Mouse (Mus musculus) A20 (cell line): ENCODE data around the gene Hus1.
A peak's percentile ranks its signal among the peaks of the same experiment; 100 is the strongest.

ENCODE experiments used
- DNase-seq: peaks from one replicate; pipeline ENCODE4 v3.0.0-alpha.2; 2011; ENCODE audit warnings: low read depth, low spot score

Hus1 gene

DNA sequence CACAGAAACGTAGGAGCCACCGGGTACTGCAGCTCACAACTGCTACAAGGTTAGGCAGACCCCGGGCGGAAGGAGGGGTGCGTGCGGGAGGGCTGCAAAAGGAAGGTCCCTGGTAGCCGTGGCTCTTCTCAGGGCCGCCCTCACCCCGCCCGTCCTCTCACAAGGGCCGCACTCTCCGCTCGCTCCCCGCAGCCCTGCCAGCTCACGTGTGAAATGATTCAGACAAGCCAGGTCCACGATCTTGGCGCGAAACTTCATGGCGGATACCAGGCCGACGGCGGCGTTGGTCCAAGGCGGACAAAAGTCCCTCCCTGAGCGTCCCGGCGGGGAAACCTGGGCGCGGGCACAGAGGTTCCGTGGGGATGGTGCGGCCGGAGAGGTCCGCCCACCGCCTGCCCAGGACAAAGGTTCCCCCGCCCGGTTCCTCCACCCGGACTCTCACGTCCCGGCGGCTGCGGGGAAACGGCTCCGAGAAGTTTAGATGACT is at the start of gene Hus1:
TSS of gene Hus1 (minus strand) at position 339 of the 487 bp plus-strand sequence.
- DNase-seq: peak; percentile 91

DNA sequence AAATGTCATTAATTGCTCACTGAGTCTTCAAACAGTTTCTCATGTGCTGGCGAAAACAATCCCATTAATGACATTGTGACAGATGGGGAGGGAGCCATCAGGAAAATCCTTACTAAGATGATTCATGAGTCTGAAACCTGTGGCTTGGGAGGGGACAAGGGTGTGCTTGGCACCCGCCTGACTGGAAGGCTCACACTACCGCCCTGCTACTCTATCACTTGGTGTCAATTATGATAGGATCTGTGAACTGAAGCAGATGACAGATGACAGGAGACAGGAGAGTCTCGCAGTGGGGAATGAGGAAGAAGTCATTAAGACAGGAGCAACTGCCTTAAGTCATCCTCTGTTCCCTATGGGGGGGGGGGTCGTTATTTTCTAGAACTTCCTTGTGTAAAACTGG is 49.5 kb upstream of the Hus1 start:
- DNase-seq: no peak

DNA sequence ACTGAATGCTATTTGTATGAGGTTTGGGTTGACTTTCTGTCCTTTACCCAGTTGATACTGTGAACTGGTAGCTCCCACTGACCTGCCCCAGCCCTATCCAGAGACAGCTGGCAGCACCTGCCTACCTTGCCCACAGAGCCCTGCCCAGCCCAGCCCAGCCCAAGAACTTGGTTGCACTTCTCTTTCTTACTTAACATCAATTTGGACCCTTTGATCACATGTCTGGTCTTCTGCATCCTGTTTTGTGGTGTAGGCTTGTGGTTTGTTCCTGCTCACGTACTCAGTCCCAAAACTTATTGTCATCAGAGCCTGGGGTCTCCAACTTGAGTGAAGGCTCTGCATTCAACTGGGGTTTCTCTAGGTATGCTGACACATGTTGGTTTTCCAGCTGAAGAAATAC is 49.0 kb upstream of the Hus1 start:
- DNase-seq: peak; percentile 72

DNA sequence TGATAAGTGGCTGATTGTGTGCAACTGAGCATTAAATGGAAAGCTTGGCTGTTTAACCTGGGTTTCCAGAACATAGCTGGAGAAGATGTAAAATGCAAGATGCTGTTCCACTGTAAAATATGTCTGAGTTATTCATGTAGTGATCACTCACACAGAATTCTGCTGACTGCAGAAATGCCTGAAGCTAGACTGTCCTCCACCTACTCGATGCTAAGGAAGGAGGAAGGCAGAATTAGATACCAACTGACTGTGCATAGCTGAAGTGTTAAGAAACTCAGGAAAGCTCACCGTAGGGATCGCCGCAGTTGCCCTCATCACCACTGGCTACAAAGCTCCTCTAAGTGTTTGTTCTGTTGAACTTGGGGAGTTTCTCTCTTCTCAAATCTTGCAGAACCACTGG is 46.7 kb upstream of the Hus1 start:
- no peak for DNase-seq

DNA sequence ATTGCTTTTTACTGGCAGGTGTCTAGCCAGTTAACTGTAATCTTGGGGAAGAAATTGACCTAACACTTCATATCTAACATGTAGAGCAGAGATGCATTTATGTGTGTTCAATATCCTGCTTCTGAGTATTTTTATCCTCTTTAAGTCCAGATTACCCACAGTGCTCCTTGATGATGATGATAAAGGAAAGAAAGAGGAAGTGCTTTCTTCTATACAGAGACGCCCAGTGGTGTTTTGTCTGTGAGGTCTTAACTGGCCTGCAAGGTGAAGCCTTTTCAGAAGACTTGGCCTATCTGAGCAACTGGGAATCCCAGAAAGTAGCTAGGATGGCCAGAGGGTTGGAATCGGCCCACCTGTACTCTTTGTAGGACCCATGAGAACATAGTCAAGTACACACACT is 45.9 kb upstream of the Hus1 start:
- DNase-seq: peak; percentile 22

DNA sequence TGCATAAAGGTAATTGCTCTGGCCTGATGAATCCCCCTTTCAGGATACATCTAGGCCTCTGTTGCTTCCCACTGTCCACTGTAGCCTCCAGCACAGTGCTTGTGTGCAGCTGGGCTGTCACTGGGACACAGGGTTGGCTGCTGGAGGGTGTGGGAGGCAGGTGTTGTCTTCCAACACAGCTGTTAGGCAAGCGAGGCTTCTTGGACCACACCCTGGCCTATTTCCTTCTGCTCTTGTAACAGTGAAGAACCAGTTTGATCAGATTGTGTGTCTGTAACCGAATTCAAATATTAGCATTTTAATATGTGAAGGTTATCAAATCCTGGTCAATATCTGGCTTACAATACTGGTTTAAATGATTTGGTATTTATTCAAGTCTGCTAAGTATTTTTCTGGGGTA is 40.9 kb upstream of the Hus1 start:
- no peak for DNase-seq

DNA sequence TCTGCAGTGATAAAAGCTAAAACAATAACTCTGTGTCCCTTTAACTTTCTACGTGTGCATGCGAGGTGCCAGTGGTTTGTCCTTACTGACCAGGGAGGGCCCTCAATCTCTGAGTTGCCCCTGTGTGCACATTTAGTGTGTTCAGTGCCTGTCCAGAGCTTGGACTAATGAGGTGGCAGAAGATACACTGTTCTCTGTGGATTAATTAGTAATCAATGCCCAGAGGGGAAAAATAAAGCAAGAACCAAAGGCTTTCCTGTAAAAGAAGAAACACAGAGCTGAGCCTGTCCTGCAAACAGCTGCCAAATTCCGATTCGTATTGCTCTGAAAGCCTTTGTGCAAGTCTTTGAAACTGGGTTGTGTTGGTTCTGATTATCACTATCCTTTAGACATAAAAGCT is 39.2 kb upstream of the Hus1 start:
- DNase-seq: no peak

DNA sequence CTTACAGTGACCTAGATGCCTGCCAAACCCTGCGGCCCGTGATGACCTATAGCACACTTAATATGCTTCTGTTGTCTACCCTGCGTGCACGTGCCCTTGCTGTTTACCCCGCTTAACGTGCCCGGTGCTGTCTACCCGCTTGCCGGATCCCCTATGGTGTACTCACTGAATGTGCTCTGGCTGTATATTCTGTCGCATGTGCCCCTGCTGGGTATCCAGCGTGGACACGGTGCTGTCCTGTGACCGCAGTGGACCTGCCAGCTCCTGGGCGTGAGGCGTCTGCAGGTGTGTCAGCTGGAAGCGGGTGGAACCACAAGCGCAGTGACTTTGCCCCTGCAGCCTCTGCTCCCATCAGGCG is 37.7 kb upstream of the Hus1 start, which contains the start of gene Sun3:
TSS of gene Sun3 (minus strand) at position 289 of the 358 bp plus-strand sequence.
- DNase-seq: no peak

DNA sequence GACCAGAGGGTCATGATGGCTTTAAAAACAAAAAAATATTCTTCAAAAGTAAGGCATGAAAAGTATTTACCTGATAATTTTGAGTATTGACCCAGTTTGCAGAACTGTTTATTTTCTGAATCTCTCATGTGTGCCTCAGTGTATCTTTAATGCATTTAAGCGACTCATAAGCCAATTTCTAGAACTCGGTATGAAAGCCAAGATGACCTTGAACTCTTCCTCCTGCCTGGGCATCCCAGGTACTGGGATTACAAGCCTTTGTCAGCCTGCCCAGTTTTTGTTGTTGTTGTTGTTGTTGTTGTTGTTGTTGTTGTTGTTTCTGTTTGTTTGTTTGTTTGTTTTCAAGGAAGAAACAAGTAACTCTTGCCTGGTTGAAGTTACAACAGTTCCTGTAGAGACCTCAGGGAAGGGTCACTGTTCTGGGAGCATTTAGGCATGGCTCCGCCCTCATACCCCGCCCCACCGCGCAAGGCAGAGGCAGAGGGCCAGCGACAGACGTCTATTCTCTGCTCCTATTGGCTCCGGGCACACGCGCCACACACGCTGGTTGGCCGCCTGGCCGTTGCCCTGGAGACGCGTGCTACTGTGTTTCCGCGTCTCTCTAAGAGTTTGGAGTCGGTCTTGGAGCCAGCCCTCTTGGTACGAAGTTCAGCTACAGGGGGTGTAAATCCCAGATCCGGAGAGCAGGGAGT is 37.2 kb upstream of the Hus1 start, which contains the start of gene Gm11992:
TSS of gene Gm11992 (plus strand) at position 584 of the 692 bp plus-strand sequence.
- peak; percentile 84 for DNase-seq

DNA sequence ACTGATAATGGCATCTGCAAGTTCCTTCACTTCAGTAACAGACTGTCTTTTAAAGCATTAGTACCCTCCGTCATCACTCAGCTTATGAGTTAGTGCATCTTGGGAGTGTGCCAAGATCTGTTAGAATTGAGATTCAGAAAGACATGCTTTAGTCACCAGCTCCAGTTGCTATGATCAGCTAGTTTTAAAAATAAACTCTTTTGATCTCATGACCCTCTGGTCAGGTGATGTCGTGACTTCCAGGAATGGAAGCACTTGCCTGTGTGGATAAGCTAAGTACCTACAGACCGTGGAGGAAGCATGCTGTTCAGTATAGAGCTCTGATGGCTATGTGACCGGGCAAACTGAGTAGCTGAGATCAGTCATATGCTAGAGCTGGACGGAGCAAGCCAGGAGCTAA is 36.1 kb upstream of the Hus1 start:
- DNase-seq: no peak

DNA sequence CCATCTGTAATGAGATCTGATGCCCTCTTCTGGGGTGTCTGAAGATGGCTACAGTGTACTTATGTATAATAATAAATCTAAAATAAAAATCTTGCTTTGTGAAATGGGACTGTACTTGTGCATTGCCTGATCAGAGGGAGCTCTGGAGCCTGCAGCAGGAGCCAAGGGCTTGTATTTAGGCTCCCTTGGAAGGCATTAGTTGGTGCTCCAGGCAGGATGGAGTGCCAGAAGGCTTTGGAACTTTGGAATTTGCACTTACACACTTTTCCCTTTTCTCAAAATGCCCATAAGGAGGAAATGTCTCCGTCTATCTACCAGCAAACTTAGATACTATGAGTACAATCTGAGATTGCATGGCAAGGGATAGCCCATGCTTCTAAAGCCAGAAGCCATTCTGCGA is 35.6 kb upstream of the Hus1 start:
- no peak for DNase-seq

DNA sequence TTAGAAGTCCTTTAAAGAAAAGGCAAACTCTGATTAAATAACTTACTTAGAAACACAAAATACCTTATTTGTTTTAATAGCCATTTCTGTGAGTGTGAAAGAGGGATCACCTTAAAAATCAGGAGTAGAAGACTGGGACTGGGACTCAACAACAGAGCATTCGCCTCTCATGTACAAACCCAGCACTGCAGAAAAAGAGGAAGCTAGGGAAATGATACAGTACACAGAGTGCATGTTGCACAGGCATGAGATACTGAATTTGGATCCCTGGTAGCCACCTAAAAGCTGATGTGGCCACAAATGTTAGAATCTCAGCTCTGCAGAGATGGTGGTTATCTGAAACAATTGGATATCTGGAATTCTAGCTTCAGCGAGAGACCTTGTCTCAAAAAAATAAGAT is 20.5 kb upstream of the Hus1 start:
- DNase-seq: no peak

DNA sequence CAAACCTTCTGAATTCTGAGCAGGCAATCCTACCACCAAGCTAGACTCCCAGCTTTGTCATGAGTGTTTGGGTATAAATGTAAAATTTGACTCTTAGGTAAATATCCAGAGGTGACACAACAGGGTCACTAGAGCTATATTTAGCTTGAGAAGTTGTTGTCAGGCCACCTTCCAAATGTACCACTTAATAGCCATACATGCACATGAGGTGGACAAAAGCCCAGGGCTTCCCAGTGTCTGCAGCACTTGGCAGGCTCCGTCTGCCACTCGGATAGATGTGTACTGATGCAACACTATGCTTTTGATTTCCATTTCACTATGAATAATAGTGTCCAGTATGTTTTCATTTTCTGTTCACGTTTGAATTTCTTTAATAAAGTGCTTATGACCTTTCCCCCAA is 14.2 kb upstream of the Hus1 start:
- no peak for DNase-seq

DNA sequence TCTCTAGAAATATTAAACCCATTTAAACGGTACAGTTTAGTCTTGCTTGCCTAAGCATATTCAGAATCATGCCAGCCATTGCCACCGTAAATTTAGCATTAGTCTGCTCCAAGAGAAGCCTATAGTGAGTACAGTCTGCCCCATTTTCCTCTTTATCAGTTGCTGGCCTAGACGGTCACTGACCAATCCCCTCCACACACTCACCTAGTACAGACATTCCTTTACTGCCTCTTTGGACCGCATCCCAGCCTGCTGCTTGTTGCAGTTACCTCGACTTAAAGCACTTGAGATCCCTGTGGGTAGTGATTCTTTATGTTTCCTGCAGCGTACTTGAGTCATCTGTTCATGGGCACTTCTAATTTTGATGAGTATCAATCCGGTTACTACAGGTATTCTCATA is 13.8 kb upstream of the Hus1 start:
- no peak for DNase-seq

DNA sequence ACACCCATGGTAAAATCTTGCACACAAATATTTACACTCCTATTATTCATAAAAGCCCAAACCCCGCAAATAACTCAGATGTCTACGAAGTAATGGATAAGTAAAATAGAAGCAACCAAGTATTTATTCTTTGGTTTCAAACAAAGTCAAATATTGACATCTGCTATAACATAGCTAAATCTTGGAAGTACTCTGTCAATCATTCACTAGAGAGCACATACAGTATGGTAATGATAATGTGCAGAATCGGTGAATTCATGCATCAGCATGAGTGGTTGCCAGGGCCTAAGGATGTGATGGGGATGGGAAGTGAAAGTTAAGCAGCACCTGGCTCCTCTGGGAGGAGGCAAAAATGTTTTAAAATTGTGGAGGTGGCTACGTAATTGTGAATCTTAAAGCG is 9.2 kb upstream of the Hus1 start:
- DNase-seq: no peak

DNA sequence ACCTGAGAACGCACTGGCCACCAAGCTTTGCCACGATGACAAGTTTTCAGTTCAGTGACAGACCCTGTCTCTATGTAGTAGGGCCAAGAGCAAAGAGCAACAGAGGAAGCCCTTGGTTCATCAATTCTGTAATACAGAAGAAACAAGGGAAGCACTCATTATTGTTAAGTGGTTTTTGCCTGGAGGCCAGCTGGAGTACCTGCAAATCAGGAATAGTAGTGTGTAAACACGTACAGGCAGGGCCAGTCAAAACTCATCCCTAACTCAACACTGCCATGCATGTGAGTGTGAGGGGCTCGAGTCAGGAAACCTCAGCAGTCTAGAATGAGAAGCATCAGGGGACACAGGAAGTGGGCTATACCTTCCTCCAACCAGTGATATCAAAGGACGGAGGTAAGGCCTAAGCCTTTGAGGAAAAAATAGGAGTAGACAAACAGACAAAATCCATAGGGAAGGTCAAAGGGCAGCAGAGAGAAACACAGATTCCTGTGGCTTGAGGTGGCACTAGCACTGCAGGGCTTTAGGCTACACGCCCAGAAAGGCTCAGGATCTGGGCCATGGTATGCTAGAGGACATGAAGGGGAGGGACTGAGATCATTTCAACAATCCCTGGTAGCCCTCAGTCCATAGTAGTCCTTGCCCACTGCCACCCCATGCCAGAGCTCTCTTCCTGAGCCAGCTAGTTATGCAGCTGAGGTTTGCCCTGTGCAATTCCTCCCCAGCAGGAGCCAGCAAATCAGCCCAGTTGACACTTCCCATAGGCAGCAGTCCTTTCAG is 7.7 kb upstream of the Hus1 start:
- DNase-seq: no peak

DNA sequence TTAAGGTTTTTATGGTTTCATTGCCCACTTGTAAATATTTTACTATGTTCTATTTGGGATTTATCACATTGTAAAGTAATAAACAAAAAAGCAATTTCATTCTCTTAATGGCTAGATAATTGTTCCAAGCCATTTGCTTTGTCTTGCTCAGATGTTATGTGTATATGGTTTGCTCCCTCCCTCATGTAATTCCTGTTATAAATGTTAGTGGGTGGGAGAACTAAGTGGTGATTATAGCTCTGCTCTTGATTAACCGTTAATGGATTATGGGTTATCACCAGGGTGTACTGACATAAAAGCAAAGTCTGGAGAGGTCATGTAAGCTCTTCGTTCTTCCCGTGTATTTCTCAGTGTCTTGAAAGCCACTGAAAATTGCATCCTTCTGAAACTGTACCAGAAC is 3.7 kb upstream of the Hus1 start:
- DNase-seq: no peak

DNA sequence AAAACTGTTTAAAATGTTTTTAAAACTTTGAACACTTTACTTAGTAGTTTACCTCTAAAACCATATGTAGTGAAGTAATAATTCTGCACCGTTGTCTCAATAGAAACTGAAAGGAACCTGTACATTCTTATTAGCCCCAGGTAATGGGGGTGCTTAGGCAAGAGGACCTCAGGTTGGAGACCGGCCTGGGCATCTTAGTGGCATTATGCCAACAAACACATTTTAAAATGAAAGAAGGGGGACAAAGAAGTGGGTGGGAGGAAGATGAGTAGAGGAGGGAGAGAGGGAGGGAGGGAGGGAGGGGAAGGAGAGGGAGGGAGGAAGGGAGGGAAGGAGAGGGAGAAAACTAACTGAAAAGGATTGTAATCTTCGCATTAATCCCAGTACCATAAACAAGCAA is 357 bp upstream of the Hus1 start:
- no peak for DNase-seq

DNA sequence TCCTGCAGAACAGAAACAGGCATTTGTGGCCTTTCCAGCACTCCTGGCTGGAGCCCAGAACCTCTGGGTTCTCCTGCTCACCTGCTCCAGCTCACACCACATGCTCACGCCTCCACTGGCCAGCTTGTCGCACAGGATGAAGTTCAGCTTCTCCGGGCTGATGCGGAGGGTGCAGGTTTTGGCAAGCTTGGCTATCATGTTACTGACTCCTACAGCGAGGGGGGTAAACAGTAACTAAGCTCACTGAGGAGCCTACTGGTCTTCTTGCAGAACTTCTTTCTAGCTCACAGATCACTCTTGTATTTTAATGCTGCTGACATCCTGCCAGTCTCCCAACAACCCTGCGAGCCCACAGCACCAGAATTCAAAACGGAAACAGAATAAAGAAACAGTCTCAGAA is 575 bp downstream of the Hus1 start:
- no peak for DNase-seq

DNA sequence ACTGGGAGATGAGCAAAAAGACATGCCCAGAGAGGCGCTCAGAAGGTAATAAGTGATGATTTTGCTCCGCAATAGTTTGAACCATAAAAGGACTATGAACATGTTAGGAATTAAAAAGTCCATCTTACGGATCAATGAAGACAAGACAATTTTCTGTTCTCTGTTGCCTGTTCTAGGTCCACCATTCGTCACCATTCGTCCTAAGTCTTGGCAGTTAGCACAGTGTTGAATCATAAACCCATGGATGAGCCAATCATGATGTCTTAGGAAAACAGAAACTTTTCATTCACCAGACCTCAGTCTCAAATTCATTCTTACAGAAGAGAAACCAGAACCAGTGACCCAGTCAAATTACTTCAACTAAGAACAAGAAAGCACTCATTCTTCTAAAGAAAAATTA is 2.2 kb downstream of the Hus1 start:
- no peak for DNase-seq

DNA sequence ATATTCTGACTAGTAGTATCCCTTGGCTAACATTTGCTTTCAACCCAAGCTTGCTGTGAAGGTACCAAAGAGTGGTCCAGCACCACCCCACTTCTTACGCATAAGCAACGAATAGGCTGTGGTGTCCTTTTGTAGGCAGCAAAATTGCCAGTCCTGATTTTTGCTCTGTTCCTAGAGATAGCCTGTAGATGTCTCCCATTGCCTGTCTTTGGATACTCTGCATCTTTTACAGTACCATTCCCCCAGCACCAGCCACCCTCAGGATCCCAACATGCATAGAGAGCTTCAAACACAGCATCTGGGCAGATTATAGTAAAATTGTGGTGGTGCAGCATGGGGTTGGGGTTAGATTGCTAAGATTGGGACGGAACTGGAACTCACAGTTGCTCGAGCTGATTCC is 22.9 kb downstream of the Hus1 start:
- no peak for DNase-seq

DNA sequence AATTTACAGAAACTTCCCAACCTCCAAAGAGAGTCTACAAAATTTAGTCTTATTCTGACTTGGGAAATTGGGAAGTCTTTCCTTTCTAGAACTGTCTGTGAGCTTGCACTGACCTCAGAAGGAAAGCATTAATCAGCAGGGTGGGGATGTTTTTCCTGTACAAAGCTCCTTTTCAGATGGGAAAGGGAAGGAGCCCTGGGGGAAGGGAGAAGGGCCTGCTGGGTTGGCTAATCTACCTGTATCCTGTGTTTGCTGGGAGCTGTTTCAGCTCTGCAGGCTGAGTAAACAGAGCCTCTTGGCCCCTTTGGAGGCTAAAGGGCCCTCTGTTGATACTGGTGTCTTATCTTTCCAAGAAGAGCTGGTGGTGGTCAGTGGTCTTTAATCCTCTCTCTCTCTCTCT is 24.9 kb downstream of the Hus1 start:
- no peak for DNase-seq

DNA sequence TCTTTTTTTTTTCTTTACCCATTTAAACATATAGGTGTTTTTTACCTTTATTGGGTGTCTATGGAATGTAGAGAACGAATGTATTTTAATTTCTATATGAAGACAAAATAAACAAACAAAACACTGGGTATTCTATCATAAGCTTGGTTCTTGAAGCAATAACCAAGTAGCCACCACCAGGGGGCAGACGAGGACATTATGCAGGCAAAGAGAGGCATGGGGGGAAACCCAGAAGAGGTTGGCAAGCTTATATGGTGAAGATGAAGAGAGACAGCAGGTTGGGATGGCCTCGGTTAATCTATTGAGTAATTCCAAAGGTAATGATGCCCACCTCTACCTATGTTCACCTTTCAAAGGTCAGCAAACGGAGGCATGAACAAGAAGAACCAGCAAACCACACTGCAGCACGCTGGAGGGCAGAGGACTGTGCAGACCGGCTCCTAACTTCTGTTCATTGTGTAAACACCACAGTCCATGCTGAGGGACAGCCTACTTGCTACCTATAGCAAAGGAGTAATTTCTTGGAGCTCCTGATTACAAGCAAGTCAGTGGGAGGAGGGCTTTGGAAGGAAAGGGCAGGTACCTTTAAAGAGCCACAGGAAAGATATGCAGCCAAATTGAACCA is 27.6 kb downstream of the Hus1 start:
- peak; percentile 74 for DNase-seq
